Mouse (Mus musculus) lung, embryonic 14.5 days (tissue): ENCODE data around the gene Mrps5. TPM values are rescaled to one million over a fixed set of nuclear protein-coding genes. Genes with fewer than 3 reads are reported as not detected.

ENCODE experiments used
- ATAC-seq: fragments of 200-750 bp; cut with Nextera tagmentation; 2 replicates; pipeline ENCODE4 v1.8.0; 2017; ENCODE audit warnings: mild to moderate bottlenecking, moderate TSS enrichment, moderate library complexity; ENCODE audit not compliant: insufficient read depth
- DNase-seq: peaks from one replicate; pipeline ENCODE4 v3.0.0-alpha.2; 2015
- H3K27ac ChIP-seq: fragments of 300-500 bp; sonication (generic); 2 replicates; pipeline ENCODE4 v1.5.1; 2014; ENCODE audit warnings: low read depth, mild to moderate bottlenecking, moderate library complexity
- H3K27me3 ChIP-seq: fragments of 300-500 bp; sonication (generic); 2 replicates; pipeline ENCODE4 v1.6.1; 2014; ENCODE audit warnings: low read length, control low read depth; ENCODE audit not compliant: insufficient read depth
- H3K36me3 ChIP-seq: fragments of 300-500 bp; sonication (generic); 2 replicates; pipeline ENCODE4 v1.6.1; 2014; ENCODE audit warnings: control low read depth; ENCODE audit not compliant: insufficient read depth
- H3K4me1 ChIP-seq: fragments of 300-500 bp; sonication (generic); 2 replicates; pipeline ENCODE4 v1.6.1; 2014; ENCODE audit warnings: antibody characterized with exemption, control low read depth; ENCODE audit not compliant: insufficient read depth
- H3K4me2 ChIP-seq: fragments of 300-500 bp; sonication (generic); 2 replicates; pipeline ENCODE4 v1.6.1; 2014; ENCODE audit warnings: mild to moderate bottlenecking
- H3K4me3 ChIP-seq: fragments of 300-500 bp; sonication (generic); 2 replicates; pipeline ENCODE4 v1.5.1; 2014; ENCODE audit warnings: low read depth, low read length
- H3K9ac ChIP-seq: fragments of 300-500 bp; sonication (generic); 2 replicates; pipeline ENCODE4 v1.6.1; 2014
- H3K9me3 ChIP-seq: fragments of 300-500 bp; sonication (generic); 2 replicates; pipeline ENCODE4 v1.6.1; 2016; ENCODE audit warnings: low read depth, low read length, control low read depth
- CTCF ChIP-seq: IDR thresholded peaks from 2 replicates; pipeline ENCODE4 v1.5.1; 2016; ENCODE audit warnings: antibody characterized with exemption, low read depth
- WGBS: fragments of 180-500 bp; shearing (Covaris S2); extraction: QIAGEN DNeasy Blood & Tissue Kit; methylation state at CpG from one replicate; pipeline ENCODE4 v1.1.7; 2014; 5-methylcytosine and 5-hydroxymethylcytosine counted together
- polyA plus RNA-seq: library from polyadenylated mRNA; unstranded; fragments of >200 nt; fragmentation: Nextera tagmentation; extraction: Ambion mirVana; gene quantifications from 2 replicates; pipeline ENCODE4 v1.2.1, GENCODE M21; 2014

The Mrps5 gene
- polyA plus RNA-seq, 1 experiment from 2014 or later = 127 TPM

GRCm38 (mm10) chr2:127652805-127653204 lies 65.8 kb downstream of the Mrps5 start:
- no peak overlapping the region for H3K4me2 ChIP-seq
- H3K27ac ChIP-seq = peak overlapping the region; percentile 51; the same call in 1 of the 2 replicates
- H3K27me3 ChIP-seq = peaks cover 39% of the 10 kb centered on the region
- no peak overlapping the region for H3K4me3 ChIP-seq
- no peak for DNase-seq
- ATAC-seq = no peak
- H3K9ac ChIP-seq = no peak overlapping the region
- TF ChIP-seq CTCF = no peak
- no peaks in the 10 kb centered on the region for H3K9me3 ChIP-seq
- no peaks in the 10 kb centered on the region for H3K4me1 ChIP-seq
- 74% methylated on average over 2 of the region's 2 CpGs for WGBS
- H3K36me3 ChIP-seq = no peaks in the 10 kb centered on the region

- Histone ChIP-seq H3K27ac (no peak overlapping the region), H3K36me3 (no peaks in the 10 kb centered on the region), H3K9me3 (no peaks in the 10 kb centered on the region), H3K4me1 (no peaks in the 10 kb centered on the region), H3K9ac (no peak overlapping the region), H3K27me3 (peaks cover 39% of the 10 kb centered on the region), H3K4me2 (peak overlapping the region; percentile 72; the same call in 1 of the 2 replicates), H3K4me3 (no peak overlapping the region)
- peak; percentile 9 for DNase-seq
- TF ChIP-seq CTCF = no peak
- WGBS = 56% methylated on average over 3 of the region's 3 CpGs
- no peak for ATAC-seq
Measured at GRCm38 (mm10) chr2:127654786-127655185, 67.8 kb downstream of the Mrps5 start.

GRCm38 (mm10) chr2:127655419-127655818 lies 68.4 kb downstream of the Mrps5 start:
- TF ChIP-seq CTCF = no peak
- ATAC-seq (peak; percentile 61; the same call in 1 of the 2 replicates), DNase-seq (peak; percentile 46)
- Histone ChIP-seq H3K27ac (peak overlapping the region; percentile 42; the same call in 1 of the 2 replicates), H3K4me2 (peak overlapping the region; percentile 72), H3K36me3 (no peaks in the 10 kb centered on the region), H3K9ac (no peak overlapping the region), H3K9me3 (no peaks in the 10 kb centered on the region), H3K4me3 (peak overlapping the region; percentile 38; the same call in 1 of the 2 replicates), H3K27me3 (peaks cover 39% of the 10 kb centered on the region), H3K4me1 (no peaks in the 10 kb centered on the region)
- WGBS = 3% methylated on average over 9 of the region's 9 CpGs

GRCm38 (mm10) chr2:127656086-127656720 lies 69.2 kb downstream of the Mrps5 start, which contains the start of gene Mal:
Gene Mal, minus strand, starts transcription at chr2:127656695.
- H3K9ac ChIP-seq = peak within 1 kb of the TSS; percentile 47
- no peaks in the 10 kb centered on the region for H3K4me1 ChIP-seq
- H3K36me3 ChIP-seq = no peaks in the 10 kb centered on the region
- peak; percentile 15 for DNase-seq
- under 1% methylated on average over 43 of the region's 43 CpGs for WGBS
- H3K9me3 ChIP-seq = no peaks in the 10 kb centered on the region
- peak within 1 kb of the TSS; percentile 42; the same call in 1 of the 2 replicates for H3K27ac ChIP-seq
- TF ChIP-seq CTCF = no peak
- peak; percentile 21; the same call in 1 of the 2 replicates for ATAC-seq
- peak within 1 kb of the TSS; percentile 72 for H3K4me2 ChIP-seq
- peak within 1 kb of the TSS; percentile 38 for H3K4me3 ChIP-seq
- peaks cover 39% of the 10 kb centered on the region for H3K27me3 ChIP-seq

Other genes starting within 250 kb of the Mrps5 start
- not detected in 2 replicates for gene Astl, start 248.6 kb upstream of the Mrps5 start, polyA plus RNA-seq
- gene Adra2b, start 224.0 kb upstream of the Mrps5 start, polyA plus RNA-seq = not detected in 2 replicates
- gene Gpat2, start 162.0 kb upstream of the Mrps5 start, polyA plus RNA-seq = 0.27 and 0.42 TPM in 2 replicates
- gene Fahd2a, start 142.7 kb upstream of the Mrps5 start, polyA plus RNA-seq = 18.7 and 25.0 TPM in 2 replicates
- gene Kcnip3, start 65.1 kb upstream of the Mrps5 start, polyA plus RNA-seq = 8.1 and 8.5 TPM in 2 replicates
- 1.6 and 1.8 TPM in 2 replicates for gene Prom2, start 45.8 kb upstream of the Mrps5 start, polyA plus RNA-seq
- 4.4 and 4.9 TPM in 2 replicates for gene Zfp661, start 128 bp upstream of the Mrps5 start, polyA plus RNA-seq
- gene Mal, start 69.5 kb downstream of the Mrps5 start, polyA plus RNA-seq = 3.3 and 4.8 TPM in 2 replicates
- 2.3 and 3.5 TPM in 2 replicates for gene Mall, start 142.7 kb downstream of the Mrps5 start, polyA plus RNA-seq
- 31.1 and 35.4 TPM in 2 replicates for gene Nphp1, start 201.7 kb downstream of the Mrps5 start, polyA plus RNA-seq
- gene Mtln, start 205.3 kb downstream of the Mrps5 start, polyA plus RNA-seq = 31.3 and 33.6 TPM in 2 replicates
- gene Bub1, start 244.6 kb downstream of the Mrps5 start, polyA plus RNA-seq = 43.6 and 44.5 TPM in 2 replicates